Mouse (Mus musculus) hindbrain, embryonic 13.5 days (tissue): ENCODE measurements around the gene Khsrp. TPM values are rescaled to one million over a fixed set of nuclear protein-coding genes. Genes with fewer than 3 reads are reported as not detected.

Experiments used
- ATAC-seq: fragments of 200-750 bp; cut with Nextera tagmentation; 2 replicates; pipeline ENCODE4 v1.8.0; 2017; ENCODE audit warnings: moderate TSS enrichment; ENCODE audit not compliant: low FRiP score
- H3K27ac ChIP-seq: fragments of 300-500 bp; sonication (generic); 2 replicates; pipeline ENCODE4 v1.5.1; 2015; ENCODE audit warnings: inconsistent platforms, mild to moderate bottlenecking, moderate library complexity
- H3K27me3 ChIP-seq: fragments of 300-500 bp; sonication (generic); 2 replicates; pipeline ENCODE4 v1.6.1; 2015; ENCODE audit warnings: mild to moderate bottlenecking, inconsistent platforms
- H3K36me3 ChIP-seq: fragments of 300-500 bp; sonication (generic); 2 replicates; pipeline ENCODE4 v1.6.1; 2015; ENCODE audit warnings: mild to moderate bottlenecking, inconsistent platforms
- H3K4me1 ChIP-seq: fragments of 300-500 bp; sonication (generic); replicated peaks from 2 replicates; pipeline ENCODE4 v1.6.1; 2015; ENCODE audit warnings: inconsistent platforms
- H3K4me2 ChIP-seq: fragments of 300-500 bp; sonication (generic); 2 replicates; pipeline ENCODE4 v1.6.1; 2015; ENCODE audit warnings: inconsistent platforms, mild to moderate bottlenecking, moderate library complexity
- H3K4me3 ChIP-seq: fragments of 300-500 bp; sonication (generic); 2 replicates; pipeline ENCODE4 v1.5.1; 2015; ENCODE audit warnings: mild to moderate bottlenecking, inconsistent platforms
- H3K9ac ChIP-seq: fragments of 300-500 bp; sonication (generic); 2 replicates; pipeline ENCODE4 v1.6.1; 2015; ENCODE audit warnings: mild to moderate bottlenecking, inconsistent platforms
- H3K9me3 ChIP-seq: fragments of 300-500 bp; sonication (generic); 2 replicates; pipeline ENCODE4 v1.6.1; 2016; ENCODE audit warnings: inconsistent platforms
- WGBS: fragments of 180-500 bp; shearing (Covaris S2); methylation state at CpG from one replicate; pipeline ENCODE4 v1.1.7; 2015; 5-methylcytosine and 5-hydroxymethylcytosine counted together
- polyA plus RNA-seq: library from polyadenylated mRNA; unstranded; fragments of >200 nt; fragmentation: Nextera tagmentation; extraction: Ambion mirVana; gene quantifications from 2 replicates; pipeline ENCODE4 v1.2.1, GENCODE M21; 2015

The Khsrp gene
- polyA plus RNA-seq, 1 experiment from 2014 or later: 33.3 TPM

DNA sequence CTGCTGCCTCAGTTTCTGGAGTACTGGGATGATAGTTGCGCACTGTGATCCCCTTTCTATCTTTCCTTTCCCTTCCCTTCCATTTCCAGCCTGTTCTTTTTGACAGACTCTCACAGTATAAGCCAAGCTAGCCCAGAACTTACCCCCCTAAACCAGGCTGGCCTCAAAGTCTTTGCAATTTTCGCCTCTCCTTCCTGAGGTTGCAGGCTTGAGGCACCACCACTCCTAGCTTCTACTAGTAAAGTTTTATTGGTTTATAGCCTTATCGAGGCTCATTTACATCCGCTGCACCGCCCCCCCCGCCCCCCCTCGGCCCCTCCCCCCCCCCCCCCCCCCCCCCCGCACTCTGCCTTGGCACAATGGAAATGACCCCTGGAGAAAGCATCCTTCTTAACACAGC, 51.8 kb downstream of the Khsrp start:
- H3K4me3 ChIP-seq: no peak overlapping the region
- no peak for ATAC-seq
- no peaks in the 10 kb centered on the region for H3K36me3 ChIP-seq
- 34% methylated on average over 7 of the region's 8 CpGs for WGBS
- no peaks in the 10 kb centered on the region for H3K9me3 ChIP-seq
- H3K27ac ChIP-seq: no peak overlapping the region
- no peak overlapping the region for H3K9ac ChIP-seq
- no peaks in the 10 kb centered on the region for H3K27me3 ChIP-seq
- H3K4me2 ChIP-seq: no peak overlapping the region
- H3K4me1 ChIP-seq: no peaks in the 10 kb centered on the region

DNA sequence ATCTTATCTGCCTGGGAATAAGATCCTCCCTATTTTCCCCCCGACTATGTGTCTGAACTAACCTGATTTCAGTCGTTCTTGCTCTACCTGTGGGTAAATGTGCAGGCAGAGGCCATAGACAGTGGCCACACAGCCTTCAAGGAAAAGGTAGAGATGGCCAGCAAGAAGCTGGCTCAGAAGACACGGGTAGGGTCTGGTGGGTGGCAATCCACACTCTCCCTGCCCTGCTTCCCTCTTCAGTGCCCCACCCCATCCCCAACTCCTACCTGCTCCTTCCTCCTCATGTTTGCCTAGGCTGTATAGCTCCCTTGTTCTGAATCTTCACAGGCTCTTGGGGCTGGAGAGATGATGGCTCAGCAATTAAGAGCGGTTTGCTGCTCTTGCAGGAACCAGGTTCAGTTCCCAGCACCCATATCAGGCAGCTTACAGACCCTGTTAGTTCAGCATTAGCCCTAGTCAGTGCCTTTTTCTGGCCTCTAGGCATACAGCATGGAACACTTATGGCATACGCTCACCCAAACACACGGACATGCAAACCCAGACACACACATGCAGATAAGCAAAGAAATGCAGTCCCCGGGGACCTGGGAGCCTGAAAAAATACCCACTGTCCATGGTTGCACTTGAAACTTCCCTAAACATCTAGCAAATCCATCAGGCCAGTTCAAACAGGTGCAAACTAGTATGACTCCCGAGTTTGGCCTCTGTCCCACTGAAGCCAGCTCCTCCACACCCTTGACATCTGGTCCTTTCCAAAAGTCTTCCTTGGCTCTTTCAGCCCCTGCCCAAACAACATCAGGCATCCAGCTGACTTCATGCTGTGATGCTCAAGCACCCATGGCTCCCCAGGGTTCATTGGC, 54.6 kb downstream of the Khsrp start:
- Histone ChIP-seq H3K27ac (no peak overlapping the region), H3K9ac (no peak overlapping the region)
- 78% methylated on average over 8 of the region's 8 CpGs for WGBS

DNA sequence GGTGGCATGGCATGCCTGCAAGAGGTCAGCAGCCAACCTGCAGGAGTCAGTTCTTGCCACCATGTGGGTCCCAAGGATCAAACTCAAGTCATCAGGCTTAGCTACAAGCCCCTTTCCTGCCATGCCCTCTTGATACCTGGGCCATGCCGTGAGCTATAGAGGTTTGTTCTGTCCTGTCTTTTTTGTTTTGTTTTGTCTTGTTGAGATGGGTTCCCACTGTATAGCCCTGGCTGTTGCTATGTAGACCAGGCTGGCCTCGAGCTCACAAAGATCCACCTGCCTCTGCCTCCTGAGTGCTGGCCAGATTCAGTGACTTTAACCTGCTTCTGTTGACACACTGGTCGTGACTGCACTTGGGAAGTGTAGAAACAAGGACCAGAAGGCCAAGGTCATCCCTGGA, 55.9 kb downstream of the Khsrp start:
- Histone ChIP-seq H3K27ac (no peak overlapping the region), H3K36me3 (no peaks in the 10 kb centered on the region), H3K4me2 (no peak overlapping the region), H3K4me1 (no peaks in the 10 kb centered on the region), H3K9ac (no peak overlapping the region), H3K9me3 (no peaks in the 10 kb centered on the region), H3K27me3 (no peaks in the 10 kb centered on the region), H3K4me3 (no peak overlapping the region)
- 84% methylated on average over 3 of the region's 3 CpGs for WGBS
- ATAC-seq: no peak

More for the DNA sequence above, 54.6 kb downstream of the Khsrp start:
- no peaks in the 10 kb centered on the region for H3K9me3 ChIP-seq
- no peaks in the 10 kb centered on the region for H3K27me3 ChIP-seq
- H3K4me1 ChIP-seq: no peaks in the 10 kb centered on the region
- no peak for ATAC-seq
- no peaks in the 10 kb centered on the region for H3K36me3 ChIP-seq
- H3K4me3 ChIP-seq: no peak overlapping the region
- no peak overlapping the region for H3K4me2 ChIP-seq

DNA sequence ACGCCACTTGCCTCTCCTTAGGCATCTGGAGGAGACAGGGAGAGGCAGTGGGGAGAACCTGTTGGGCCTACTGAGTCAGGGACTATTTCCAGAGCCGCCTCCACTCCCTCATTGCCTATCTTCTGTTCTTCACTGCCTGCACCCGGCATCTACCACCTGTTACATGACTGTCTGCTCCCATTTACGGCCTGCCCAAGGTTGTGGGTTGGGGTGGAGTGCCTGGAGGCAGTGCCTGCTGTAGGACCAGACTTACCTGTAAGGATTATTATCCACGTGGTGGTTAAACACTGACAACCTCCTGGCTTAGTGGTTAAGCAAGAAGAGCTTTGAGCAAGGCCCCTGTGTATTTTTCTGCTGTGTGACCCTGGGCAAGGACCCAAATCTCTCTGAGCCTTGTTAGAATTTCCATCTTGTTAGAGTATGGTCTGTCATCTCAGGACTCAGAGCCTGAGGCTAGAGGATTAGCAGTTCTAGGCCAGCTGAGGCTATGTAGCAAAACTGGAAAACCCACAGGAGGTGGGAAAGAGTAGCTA, 56.5 kb downstream of the Khsrp start:
- Histone ChIP-seq H3K4me3 (no peak overlapping the region), H3K9ac (no peak overlapping the region), H3K9me3 (no peaks in the 10 kb centered on the region), H3K36me3 (no peaks in the 10 kb centered on the region), H3K4me2 (no peak overlapping the region), H3K27ac (no peak overlapping the region), H3K4me1 (no peaks in the 10 kb centered on the region), H3K27me3 (no peaks in the 10 kb centered on the region)
- WGBS: 82% methylated on average over 5 of the region's 5 CpGs
- ATAC-seq: no peak

DNA sequence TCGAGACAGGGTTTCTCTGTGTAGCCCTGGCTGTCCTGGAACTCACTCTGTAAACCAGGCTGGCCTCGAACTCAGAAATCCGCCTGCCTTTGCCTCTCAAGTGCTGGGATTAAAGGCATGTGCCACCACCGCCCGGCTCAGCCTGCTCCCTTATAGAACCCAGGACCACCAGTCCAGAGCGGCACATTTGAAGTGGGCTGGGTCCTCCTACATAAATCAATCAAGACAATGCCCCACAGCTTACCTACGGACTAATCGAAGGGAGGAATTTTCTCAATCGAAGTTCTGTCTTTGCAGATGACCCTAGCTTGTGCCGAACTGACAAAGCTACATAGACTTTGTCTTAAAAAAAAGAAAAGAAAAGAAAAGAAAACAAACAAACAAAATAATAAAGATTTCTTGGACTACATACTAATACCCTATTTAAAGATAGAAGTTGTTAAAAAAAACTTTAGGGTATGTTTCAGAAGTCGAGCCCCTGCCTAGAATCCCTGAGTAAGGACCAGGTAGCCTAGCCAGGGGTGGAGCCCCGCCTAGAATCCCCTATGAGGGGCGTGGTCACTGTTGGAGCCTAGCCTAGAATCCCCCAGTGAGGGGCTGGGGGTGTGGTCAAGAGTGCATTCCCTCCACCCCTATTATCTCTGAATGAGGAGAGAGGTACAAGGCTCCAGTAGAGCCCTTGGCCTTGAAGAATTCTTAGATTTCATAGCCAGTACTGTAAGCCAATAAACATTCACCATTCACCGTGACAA, 57.2 kb downstream of the Khsrp start:
- H3K4me2 ChIP-seq: no peak overlapping the region
- H3K9ac ChIP-seq: no peak overlapping the region
- no peaks in the 10 kb centered on the region for H3K27me3 ChIP-seq
- no peak overlapping the region for H3K4me3 ChIP-seq
- no peaks in the 10 kb centered on the region for H3K4me1 ChIP-seq
- H3K27ac ChIP-seq: no peak overlapping the region
- WGBS: 66% methylated on average over 13 of the region's 14 CpGs
- H3K9me3 ChIP-seq: no peaks in the 10 kb centered on the region
- H3K36me3 ChIP-seq: no peaks in the 10 kb centered on the region
- no peak for ATAC-seq

Other genes starting within 250 kb of the Khsrp start
- gene Rfx2, start 200.5 kb downstream of the Khsrp start, polyA plus RNA-seq: 5.6 and 8.0 TPM in 2 replicates
- gene Acsbg2, start 157.1 kb downstream of the Khsrp start, polyA plus RNA-seq: 0.06 TPM in 2 replicates
- 0.27 and 0.41 TPM in 2 replicates for gene 1700061G19Rik, start 156.0 kb downstream of the Khsrp start, polyA plus RNA-seq
- 75.1 and 77.5 TPM in 2 replicates for gene Mllt1, start 96.1 kb downstream of the Khsrp start, polyA plus RNA-seq
- not detected in 2 replicates for gene Acer1, start 49.4 kb downstream of the Khsrp start, polyA plus RNA-seq
- gene Clpp, start 41.2 kb downstream of the Khsrp start, polyA plus RNA-seq: 163 and 175 TPM in 2 replicates
- gene Alkbh7, start 34.2 kb downstream of the Khsrp start, polyA plus RNA-seq: 41.9 and 46.0 TPM in 2 replicates
- 0.79 and 1.1 TPM in 2 replicates for gene Pspn, start 31.5 kb downstream of the Khsrp start, polyA plus RNA-seq
- 70.3 and 74.6 TPM in 2 replicates for gene Gtf2f1, start 20.2 kb downstream of the Khsrp start, polyA plus RNA-seq
- gene Gm17949, start 20.1 kb downstream of the Khsrp start, polyA plus RNA-seq: 0.38 and 0.56 TPM in 2 replicates
- not detected in 2 replicates for gene Slc25a41, start 10.1 kb upstream of the Khsrp start, polyA plus RNA-seq
- gene Crb3, start 27.6 kb upstream of the Khsrp start, polyA plus RNA-seq: 2.9 TPM in 2 replicates
- 26.5 and 27.6 TPM in 2 replicates for gene Slc25a23, start 28.3 kb upstream of the Khsrp start, polyA plus RNA-seq
- 4.0 and 4.3 TPM in 2 replicates for gene Dennd1c, start 47.0 kb upstream of the Khsrp start, polyA plus RNA-seq
- 314 and 346 TPM in 2 replicates for gene Tubb4a, start 56.3 kb upstream of the Khsrp start, polyA plus RNA-seq
- 4.6 and 5.5 TPM in 2 replicates for gene Tnfsf9, start 73.8 kb upstream of the Khsrp start, polyA plus RNA-seq
- 0.32 and 0.61 TPM in 2 replicates for gene Cd70, start 118.3 kb upstream of the Khsrp start, polyA plus RNA-seq
- gene Tnfsf14, start 162.7 kb upstream of the Khsrp start, polyA plus RNA-seq: 0.09 and 0.14 TPM in 2 replicates
- 1.3 TPM in 2 replicates for gene C3, start 196.6 kb upstream of the Khsrp start, polyA plus RNA-seq
- 22.4 and 23.8 TPM in 2 replicates for gene Gpr108, start 216.9 kb upstream of the Khsrp start, polyA plus RNA-seq
- 12.5 and 14.6 TPM in 2 replicates for gene Trip10, start 217.9 kb upstream of the Khsrp start, polyA plus RNA-seq
- gene Vav1, start 247.6 kb upstream of the Khsrp start, polyA plus RNA-seq: 1.8 and 2.2 TPM in 2 replicates